Mouse (Mus musculus) adipocyte (in vitro differentiated cells): ENCODE data around the gene Mccc2.
A peak's percentile ranks its signal among the peaks of the same experiment; 100 is the strongest.
"Not testable (repeated sequence)": the region's sequence is repeated elsewhere in the genome, so short reads cannot be mapped to it uniquely, and the experiment has no call there.

Experiments used
- DNase-seq: peaks from one replicate; pipeline ENCODE4 v3.0.0-alpha.2; 2016; ENCODE audit warnings: low spot score

Gene Mccc2

DNA sequence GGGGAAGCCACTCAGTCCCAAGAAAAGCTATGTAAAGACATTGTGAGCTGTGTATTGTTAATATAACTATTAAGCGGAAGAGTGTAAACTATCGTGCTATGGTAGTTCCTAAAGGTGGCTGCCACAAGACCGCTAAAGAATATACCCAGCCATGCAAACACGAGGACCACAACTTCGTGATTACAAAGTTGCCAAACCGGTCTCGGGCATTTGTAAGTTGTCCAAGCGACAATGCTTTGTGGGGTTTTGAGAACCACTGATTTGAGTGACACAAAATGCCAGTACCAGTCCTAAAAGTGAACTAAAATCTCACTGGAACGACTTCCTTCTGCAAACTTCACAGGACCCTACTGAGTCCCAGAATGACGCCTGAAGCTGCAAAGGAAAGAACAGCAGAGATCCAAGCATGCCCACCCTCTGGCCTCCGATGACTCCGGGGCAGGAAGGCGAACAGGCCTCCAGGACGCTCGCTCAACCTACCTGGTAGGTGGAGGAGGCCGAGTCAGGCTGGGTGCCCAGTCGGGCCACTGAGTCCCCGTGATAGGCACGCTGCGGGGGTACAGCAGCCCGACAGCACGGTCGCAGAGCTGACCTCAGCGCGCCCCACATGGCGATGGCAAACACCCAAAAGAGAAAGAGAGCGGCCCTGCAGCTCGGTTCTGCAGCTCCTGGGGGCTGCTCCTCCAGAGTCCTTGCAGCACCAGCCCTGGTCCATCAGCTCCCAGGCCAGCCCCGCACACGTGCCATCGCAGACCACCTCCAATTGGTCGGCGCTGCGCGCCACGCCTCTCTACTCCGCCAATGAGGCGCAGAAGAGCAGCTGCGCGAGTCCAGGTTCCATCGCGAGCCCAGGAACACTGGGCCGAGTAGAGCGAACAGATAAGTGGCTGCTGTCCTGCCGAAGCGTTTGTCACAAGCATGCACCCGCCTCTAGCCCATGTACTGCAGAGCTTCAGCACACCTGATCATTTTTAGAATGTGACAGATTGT is at the start of gene Mccc2:
Mccc2 (minus strand) TSS at position 734 of the 990 bp plus-strand sequence.
- DNase-seq, result peak; percentile 91

GRCm38 (mm10) chr13:100063936-100064335 is 48.5 kb upstream of the Mccc2 start:
- DNase-seq, result no peak

DNA sequence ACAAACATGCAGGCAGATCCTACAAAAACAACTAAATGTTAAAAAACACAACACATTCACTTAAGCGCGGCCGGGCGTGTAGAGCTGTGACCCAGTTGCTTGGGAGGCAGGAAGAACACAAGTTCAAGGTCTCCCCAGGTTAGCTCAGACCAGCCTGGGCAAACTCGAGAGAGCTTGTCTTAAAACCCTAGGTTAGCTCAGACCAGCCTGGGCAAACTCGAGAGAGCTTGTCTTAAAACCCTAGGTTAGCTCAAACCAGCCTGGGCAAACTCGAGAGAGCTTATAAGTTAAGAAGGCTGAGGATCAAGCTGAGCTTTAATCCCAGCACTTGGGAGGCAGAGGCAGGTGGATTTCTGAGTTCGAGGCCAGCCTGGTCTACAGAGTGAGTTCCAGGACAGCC is 42.3 kb upstream of the Mccc2 start:
- not testable (repeated sequence) for DNase-seq

DNA sequence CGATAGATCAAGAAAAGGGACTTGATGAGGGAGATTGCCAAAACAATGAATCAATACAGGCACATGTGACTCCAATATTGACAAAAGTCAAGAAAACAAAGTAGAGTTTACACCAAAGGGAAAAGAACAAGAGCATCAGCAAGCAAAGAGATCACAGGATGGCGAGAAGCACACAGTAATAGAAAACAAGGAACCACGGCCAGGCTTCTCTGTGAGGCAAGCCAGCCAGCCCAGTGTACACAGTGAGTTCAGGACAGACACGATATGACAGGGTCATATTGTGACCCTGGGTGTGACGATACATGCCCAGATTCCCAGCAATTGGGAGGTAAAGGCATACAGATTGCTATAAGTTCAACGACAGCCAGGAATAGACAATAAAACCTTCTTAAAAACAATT is 10.6 kb upstream of the Mccc2 start:
- no peak for DNase-seq

- DNase-seq, result no peak
These were observed 1.5 kb upstream of the Mccc2 start for GRCm38 (mm10) chr13:100016891-100017290.

GRCm38 (mm10) chr13:100015937-100016336 is 498 bp upstream of the Mccc2 start:
- no peak for DNase-seq

- DNase-seq, result peak; percentile 84
These were observed 9.4 kb downstream of the Mccc2 start for GRCm38 (mm10) chr13:100005911-100006496.

GRCm38 (mm10) chr13:100001790-100002196 is 13.6 kb downstream of the Mccc2 start:
- DNase-seq, result peak; percentile 93

GRCm38 (mm10) chr13:99999078-99999477 is 16.4 kb downstream of the Mccc2 start:
- no peak for DNase-seq

- no peak for DNase-seq
These were observed 17.3 kb downstream of the Mccc2 start for GRCm38 (mm10) chr13:99998099-99998498.

DNA sequence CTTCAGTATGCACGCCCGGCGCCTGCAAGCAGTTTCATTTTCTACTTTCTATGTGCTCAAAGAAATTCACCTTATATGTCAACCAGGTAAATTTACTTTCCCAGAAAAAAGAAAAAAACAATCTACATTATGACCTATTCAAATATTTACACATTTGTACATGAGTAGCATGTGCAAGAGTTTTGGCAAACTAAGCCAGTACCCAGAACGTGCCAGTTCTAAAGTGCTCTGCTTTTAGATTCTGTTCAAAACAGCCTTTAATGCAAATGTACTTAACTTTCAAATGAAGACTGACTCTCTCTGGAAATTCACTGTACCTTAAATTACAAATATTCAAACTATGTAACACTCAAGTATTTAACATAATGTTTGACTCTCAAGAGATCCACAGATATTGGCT is 25.8 kb downstream of the Mccc2 start:
- no peak for DNase-seq

GRCm38 (mm10) chr13:99983320-99983719 is 32.1 kb downstream of the Mccc2 start:
- no peak for DNase-seq

- no peak for DNase-seq
These were observed 36.0 kb downstream of the Mccc2 start for GRCm38 (mm10) chr13:99979406-99979805.

DNA sequence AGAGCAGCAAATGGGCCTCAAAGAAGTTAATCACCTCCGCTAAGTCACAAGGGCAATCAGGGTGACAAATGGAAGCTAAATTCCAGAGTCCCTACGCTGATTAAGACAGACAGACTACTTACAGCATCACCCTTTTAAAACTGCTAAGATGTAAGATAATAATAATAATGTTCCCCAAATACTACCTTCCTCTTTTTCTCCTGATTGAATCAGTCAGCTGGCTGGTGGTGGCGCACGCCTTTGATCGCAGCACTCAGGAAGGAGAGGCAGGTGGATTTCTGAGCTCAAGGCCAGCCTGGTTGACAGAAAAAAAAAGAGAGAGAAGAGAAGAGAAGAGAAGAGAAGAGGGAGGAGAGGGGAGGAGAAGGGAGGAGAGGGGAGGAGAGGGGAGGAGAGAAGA is 45.4 kb downstream of the Mccc2 start:
- DNase-seq, result no peak

DNA sequence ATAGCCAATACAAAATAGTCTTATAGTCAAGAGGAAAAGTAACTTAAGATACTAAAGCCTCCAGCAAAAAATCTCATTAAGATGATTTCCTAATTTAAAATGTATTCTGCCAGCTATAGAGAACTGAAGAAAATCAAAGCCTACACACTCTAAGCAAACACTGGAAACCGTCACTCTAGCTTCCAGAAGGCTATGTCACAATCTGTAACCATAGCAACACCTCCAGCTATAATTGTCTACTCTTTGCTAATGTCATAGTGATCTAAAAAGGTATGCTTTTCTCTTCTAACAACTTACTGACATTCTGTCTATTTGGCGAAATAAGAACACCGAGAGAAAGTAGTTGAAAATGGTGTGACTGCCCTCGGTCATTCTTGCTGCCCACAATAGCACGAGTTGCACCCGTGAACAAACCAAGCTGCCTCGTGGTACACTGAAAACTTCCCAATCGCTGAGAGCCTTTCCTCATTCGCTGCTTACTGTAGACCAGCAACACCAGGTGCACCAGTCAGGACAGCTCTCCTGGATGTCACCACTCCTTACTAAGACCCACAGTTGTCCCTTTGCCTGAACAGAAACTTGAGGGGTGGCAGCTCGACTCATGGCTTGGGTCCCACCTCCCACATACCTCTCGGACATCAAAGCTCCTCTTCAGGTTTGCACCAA is 48.3 kb downstream of the Mccc2 start:
- no peak for DNase-seq

DNA sequence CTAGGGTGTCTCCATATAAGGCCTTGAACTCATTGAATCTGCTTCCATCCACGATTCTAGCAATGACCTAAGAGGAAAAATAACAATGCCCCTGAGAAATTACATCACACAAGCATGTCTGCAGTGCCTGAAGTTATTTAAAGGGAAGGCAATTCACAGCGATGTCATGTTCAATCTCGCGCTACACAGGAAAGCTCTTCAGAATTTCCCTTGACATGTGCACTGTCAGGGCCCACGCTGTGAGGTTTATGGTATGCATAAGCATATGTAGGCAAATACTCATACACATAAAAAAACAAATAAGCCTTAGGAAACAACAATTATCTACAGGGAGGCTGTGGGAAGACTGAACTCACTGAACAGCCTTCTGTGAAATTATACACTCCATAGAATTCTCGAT is 51.6 kb downstream of the Mccc2 start:
- DNase-seq, result no peak

GRCm38 (mm10) chr13:99961661-99962060 is 53.8 kb downstream of the Mccc2 start:
- DNase-seq, result no peak

DNA sequence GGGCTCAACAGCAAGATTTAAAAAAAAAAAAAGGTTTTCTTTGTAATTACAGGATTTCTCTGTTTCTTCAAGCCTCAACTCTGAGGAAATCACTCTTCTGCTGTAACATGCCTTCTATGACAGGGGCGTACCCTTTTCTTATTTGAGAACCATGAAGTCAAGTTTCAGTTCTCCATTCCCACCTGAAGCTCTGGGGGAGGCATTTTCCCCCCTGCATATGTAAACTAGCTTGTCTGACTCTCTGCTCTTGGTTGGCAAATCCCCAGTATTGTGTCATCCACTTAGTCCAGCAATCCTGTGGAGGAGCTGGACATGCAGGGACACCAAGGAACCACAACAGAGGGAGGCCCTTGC is 59.9 kb downstream of the Mccc2 start:
- peak; percentile 43 for DNase-seq

DNA sequence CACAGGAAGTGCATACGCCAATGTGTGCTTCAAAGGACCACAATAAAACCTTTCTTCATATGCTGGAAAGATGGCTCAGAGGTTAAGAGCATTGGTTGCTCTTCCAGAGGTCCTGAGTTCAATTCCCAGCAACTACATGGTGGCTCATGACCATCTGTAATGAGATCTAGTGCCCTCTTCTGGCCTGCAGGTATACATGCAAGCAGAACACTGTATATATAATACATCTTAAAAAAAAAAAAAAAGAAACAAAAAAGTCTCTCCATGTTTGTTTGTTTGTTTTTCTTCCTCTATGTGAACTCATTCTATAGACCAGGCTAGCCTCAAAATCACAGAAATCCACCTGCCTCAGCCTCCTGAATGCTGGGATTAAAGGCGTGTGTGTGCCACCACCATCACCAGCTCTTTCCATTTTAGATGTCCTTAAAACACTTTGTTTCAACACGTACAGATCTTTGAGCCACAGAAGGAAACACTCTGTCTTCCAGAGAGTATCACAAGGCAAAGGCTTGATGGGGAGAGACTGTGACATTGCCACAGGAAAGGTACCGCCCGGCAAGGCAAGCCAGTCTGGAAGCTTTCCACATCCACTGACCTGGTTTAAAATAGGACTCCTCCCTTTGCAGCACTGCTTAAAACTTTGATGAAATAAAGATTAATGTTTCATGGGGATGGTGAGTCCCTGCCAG is 60.4 kb downstream of the Mccc2 start:
- DNase-seq, result no peak

DNA sequence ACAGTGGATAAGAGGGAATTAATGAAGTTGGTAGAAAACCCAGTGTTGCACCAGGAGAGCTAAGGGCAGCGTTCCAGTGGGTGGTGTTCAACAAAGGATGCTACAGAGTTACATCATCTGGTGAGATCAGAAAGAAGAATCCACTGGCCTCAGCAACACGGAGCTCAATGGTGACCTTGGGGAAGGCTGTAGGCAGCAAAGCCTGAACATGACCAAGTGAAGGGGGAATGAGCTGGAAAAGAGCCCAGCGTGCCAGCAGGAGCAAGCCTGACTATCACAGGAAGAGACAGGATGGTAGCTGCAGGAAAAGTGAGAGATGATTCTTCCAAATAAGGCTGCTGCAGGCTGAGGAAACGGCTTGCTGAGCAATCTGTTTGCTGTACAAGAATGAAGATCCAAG is 68.0 kb downstream of the Mccc2 start:
- DNase-seq, result no peak

- DNase-seq, result no peak
These were observed 71.9 kb downstream of the Mccc2 start for GRCm38 (mm10) chr13:99943525-99943924.

DNA sequence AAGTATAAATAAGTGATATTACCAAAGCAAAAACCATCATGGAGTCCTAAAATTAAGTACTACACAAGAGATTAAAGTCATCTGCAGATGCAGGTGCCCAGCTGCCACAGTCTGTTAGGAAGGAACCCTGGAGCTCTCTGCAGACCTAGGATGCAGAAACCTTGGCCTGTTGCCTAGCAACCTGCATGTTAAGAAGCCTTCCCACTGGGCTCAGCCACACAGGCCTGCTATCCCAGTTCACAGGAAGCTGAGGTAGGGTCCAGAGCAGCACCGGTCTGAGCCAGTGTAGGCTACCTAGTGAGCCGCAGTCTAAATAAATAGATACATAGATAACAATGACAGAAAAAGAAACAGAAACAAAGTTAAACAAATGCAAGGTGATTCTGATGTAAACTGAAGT is 74.8 kb downstream of the Mccc2 start:
- no peak for DNase-seq
